Mouse (Mus musculus) neural tube, embryonic 11.5 days (tissue): ENCODE results near the gene Grm8. TPM values are rescaled to one million over a fixed set of nuclear protein-coding genes. Genes with fewer than 3 reads are reported as not detected.

Experiments used
- ATAC-seq: fragments of 200-750 bp; cut with Nextera tagmentation; 2 replicates; pipeline ENCODE4 v1.8.0; 2017; ENCODE audit warnings: moderate number of reproducible peaks, mild to moderate bottlenecking, moderate TSS enrichment, moderate library complexity; ENCODE audit not compliant: insufficient read depth, low FRiP score, low TSS enrichment
- DNase-seq: peaks from one replicate; pipeline ENCODE4 v3.0.0-alpha.2; 2015; ENCODE audit warnings: low spot score
- H3K27ac ChIP-seq: fragments of 300-500 bp; sonication (generic); 2 replicates; pipeline ENCODE4 v1.5.1; 2014; ENCODE audit warnings: low read depth, mild to moderate bottlenecking, low read length
- H3K27me3 ChIP-seq: fragments of 300-500 bp; sonication (generic); 2 replicates; pipeline ENCODE4 v1.6.1; 2014; ENCODE audit warnings: mild to moderate bottlenecking, low read length, mixed read lengths; ENCODE audit not compliant: control insufficient read depth, insufficient read depth
- H3K36me3 ChIP-seq: fragments of 300-500 bp; sonication (generic); 2 replicates; pipeline ENCODE4 v1.6.1; 2014; ENCODE audit warnings: mild to moderate bottlenecking, low read length, moderate library complexity, mixed read lengths; ENCODE audit not compliant: control insufficient read depth, insufficient read depth
- H3K4me1 ChIP-seq: fragments of 300-500 bp; sonication (generic); 2 replicates; pipeline ENCODE4 v1.6.1; 2014; ENCODE audit warnings: low read length, mixed read lengths; ENCODE audit not compliant: control insufficient read depth, insufficient read depth
- H3K4me2 ChIP-seq: fragments of 300-500 bp; sonication (generic); 2 replicates; pipeline ENCODE4 v1.6.1; 2014; ENCODE audit warnings: low read depth, mild to moderate bottlenecking, moderate library complexity
- H3K4me3 ChIP-seq: fragments of 300-500 bp; sonication (generic); 2 replicates; pipeline ENCODE4 v1.5.1; 2014; ENCODE audit warnings: low read depth, low read length
- H3K9ac ChIP-seq: fragments of 300-500 bp; sonication (generic); 2 replicates; pipeline ENCODE4 v1.6.1; 2014; ENCODE audit warnings: mild to moderate bottlenecking, low read length
- H3K9me3 ChIP-seq: fragments of 300-500 bp; sonication (generic); 2 replicates; pipeline ENCODE4 v1.6.1; 2016; ENCODE audit warnings: low read length; ENCODE audit not compliant: control insufficient read depth
- WGBS: fragments of 180-500 bp; shearing (Covaris S2); extraction: QIAGEN DNeasy Blood & Tissue Kit; methylation state at CpG from one replicate; pipeline ENCODE4 v1.1.7; 2014; 5-methylcytosine and 5-hydroxymethylcytosine counted together
- polyA plus RNA-seq: library from polyadenylated mRNA; unstranded; fragments of >200 nt; fragmentation: Nextera tagmentation; extraction: Ambion mirVana; gene quantifications from 2 replicates; pipeline ENCODE4 v1.2.1, GENCODE M21; 2014

The Grm8 gene
- polyA plus RNA-seq, 1 experiment from 2014 or later: 1.1 TPM

GRCm38 (mm10) chr6:27997250-27997649 lies 137.7 kb downstream of the Grm8 start:
- no peak overlapping the region for H3K4me2 ChIP-seq
- no peaks in the 10 kb centered on the region for H3K4me1 ChIP-seq
- H3K27me3 ChIP-seq: no peaks in the 10 kb centered on the region
- no peak for ATAC-seq
- no peaks in the 10 kb centered on the region for H3K36me3 ChIP-seq
- DNase-seq: no peak
- 92% methylated on average over 2 of the region's 2 CpGs for WGBS
- no peak overlapping the region for H3K27ac ChIP-seq
- H3K9me3 ChIP-seq: no peaks in the 10 kb centered on the region
- H3K4me3 ChIP-seq: no peak overlapping the region
- no peak overlapping the region for H3K9ac ChIP-seq

GRCm38 (mm10) chr6:27991241-27991640 lies 143.7 kb downstream of the Grm8 start:
- Histone ChIP-seq H3K4me2 (no peak overlapping the region), H3K36me3 (no peaks in the 10 kb centered on the region), H3K9me3 (no peaks in the 10 kb centered on the region), H3K27me3 (no peaks in the 10 kb centered on the region), H3K4me1 (no peaks in the 10 kb centered on the region), H3K4me3 (no peak overlapping the region), H3K9ac (no peak overlapping the region), H3K27ac (no peak overlapping the region)
- no peak for DNase-seq
- ATAC-seq: no peak
- WGBS: 76% methylated on average over 4 of the region's 4 CpGs

GRCm38 (mm10) chr6:27982598-27982997 lies 152.4 kb downstream of the Grm8 start:
- H3K36me3 ChIP-seq: no peaks in the 10 kb centered on the region
- ATAC-seq: no peak
- H3K4me1 ChIP-seq: no peaks in the 10 kb centered on the region
- H3K27me3 ChIP-seq: no peaks in the 10 kb centered on the region
- no peaks in the 10 kb centered on the region for H3K9me3 ChIP-seq
- 90% methylated on average over 3 of the region's 3 CpGs for WGBS
- H3K27ac ChIP-seq: no peak overlapping the region
- DNase-seq: no peak
- no peak overlapping the region for H3K4me2 ChIP-seq
- no peak overlapping the region for H3K9ac ChIP-seq
- no peak overlapping the region for H3K4me3 ChIP-seq

DNA sequence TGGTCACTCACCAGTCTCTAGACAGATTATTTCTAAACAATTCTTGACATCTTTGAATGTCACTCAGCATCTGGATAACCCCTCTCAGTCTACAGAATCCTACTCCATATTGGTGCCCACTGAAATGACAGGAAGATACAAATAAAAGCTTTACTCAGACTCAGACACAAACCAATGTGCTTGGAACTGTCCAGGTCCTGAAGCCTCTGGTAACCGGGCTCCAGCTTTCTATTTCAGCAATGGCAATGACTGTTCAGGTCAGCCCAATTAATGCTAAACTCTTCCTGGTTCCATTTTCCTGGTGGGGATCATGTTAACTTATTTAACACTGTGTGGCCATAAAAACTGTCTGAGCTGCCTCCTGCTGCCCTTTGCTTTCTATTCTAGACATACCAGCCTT lies 153.0 kb downstream of the Grm8 start:
- ATAC-seq: no peak
- Histone ChIP-seq H3K27me3 (no peaks in the 10 kb centered on the region), H3K27ac (no peak overlapping the region), H3K9ac (no peak overlapping the region), H3K4me3 (no peak overlapping the region), H3K36me3 (no peaks in the 10 kb centered on the region), H3K4me2 (no peak overlapping the region), H3K9me3 (no peaks in the 10 kb centered on the region), H3K4me1 (no peaks in the 10 kb centered on the region)
- WGBS: 38% methylated on average over 1 of the region's 1 CpGs
- DNase-seq: no peak

GRCm38 (mm10) chr6:27977361-27977760 lies 157.6 kb downstream of the Grm8 start:
- H3K4me1 ChIP-seq: no peaks in the 10 kb centered on the region
- H3K9me3 ChIP-seq: no peaks in the 10 kb centered on the region
- no peak overlapping the region for H3K27ac ChIP-seq
- DNase-seq: no peak
- no peaks in the 10 kb centered on the region for H3K27me3 ChIP-seq
- no peak overlapping the region for H3K4me2 ChIP-seq
- no peaks in the 10 kb centered on the region for H3K36me3 ChIP-seq
- no peak overlapping the region for H3K9ac ChIP-seq
- 94% methylated on average over 5 of the region's 5 CpGs for WGBS
- no peak for ATAC-seq
- no peak overlapping the region for H3K4me3 ChIP-seq

DNA sequence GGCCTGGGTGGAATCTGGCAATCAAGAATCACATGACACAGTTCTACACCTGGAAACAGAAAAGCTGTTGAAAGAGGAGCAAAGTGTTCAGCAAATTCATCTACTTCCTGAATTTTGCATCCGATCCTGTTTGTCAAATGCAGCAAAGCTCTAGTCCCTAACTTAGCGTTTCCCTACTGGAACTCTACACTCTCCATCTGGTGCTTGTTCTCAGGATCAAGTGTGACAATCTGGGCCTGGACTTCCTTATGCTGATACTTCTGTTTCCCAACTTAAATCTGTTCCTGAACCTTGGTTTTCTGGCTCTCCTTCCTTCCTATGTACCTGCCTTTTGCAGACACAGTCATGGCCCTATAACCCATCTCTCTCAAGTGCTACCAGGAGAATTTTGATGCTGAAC lies 166.1 kb downstream of the Grm8 start:
- no peaks in the 10 kb centered on the region for H3K27me3 ChIP-seq
- DNase-seq (no peak), ATAC-seq (no peak)
- WGBS: 92% methylated on average over 2 of the region's 2 CpGs
- no peaks in the 10 kb centered on the region for H3K36me3 ChIP-seq
- no peaks in the 10 kb centered on the region for H3K4me1 ChIP-seq
- H3K9me3 ChIP-seq: no peaks in the 10 kb centered on the region
- H3K9ac ChIP-seq: no peak overlapping the region
- no peak overlapping the region for H3K4me2 ChIP-seq
- H3K4me3 ChIP-seq: no peak overlapping the region
- no peak overlapping the region for H3K27ac ChIP-seq

- no peak overlapping the region for H3K4me2 ChIP-seq
- H3K4me1 ChIP-seq: no peaks in the 10 kb centered on the region
- H3K9ac ChIP-seq: no peak overlapping the region
- DNase-seq (no peak), ATAC-seq (no peak)
- no peak overlapping the region for H3K27ac ChIP-seq
- no peaks in the 10 kb centered on the region for H3K27me3 ChIP-seq
- H3K4me3 ChIP-seq: no peak overlapping the region
- 89% methylated on average over 3 of the region's 3 CpGs for WGBS
- no peaks in the 10 kb centered on the region for H3K36me3 ChIP-seq
- no peaks in the 10 kb centered on the region for H3K9me3 ChIP-seq
Measured at GRCm38 (mm10) chr6:27967037-27967436, 167.9 kb downstream of the Grm8 start.

DNA sequence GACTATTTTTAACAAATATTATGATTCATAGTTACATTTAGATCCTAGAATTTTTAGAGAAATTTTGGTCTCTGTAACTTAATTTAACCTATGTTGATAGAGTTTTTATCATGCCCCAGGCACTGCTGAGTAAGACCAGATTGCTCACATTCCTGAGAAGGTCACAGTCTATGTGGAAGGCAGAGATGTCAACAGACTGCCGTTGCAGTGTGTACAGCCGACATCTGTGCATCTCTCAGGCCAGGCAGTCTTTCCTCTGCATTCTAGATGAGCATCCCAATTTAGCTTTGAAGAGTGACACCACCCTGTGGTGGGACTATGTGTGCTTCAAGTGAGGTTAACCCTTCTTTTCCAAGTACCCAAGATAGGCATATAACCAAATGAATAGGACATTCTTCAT lies 169.7 kb downstream of the Grm8 start:
- WGBS: 56% methylated on average over 2 of the region's 2 CpGs
- ATAC-seq: no peak
- DNase-seq: no peak

GRCm38 (mm10) chr6:27963887-27964286 lies 171.1 kb downstream of the Grm8 start:
- no peak overlapping the region for H3K4me3 ChIP-seq
- no peak overlapping the region for H3K9ac ChIP-seq
- H3K9me3 ChIP-seq: no peaks in the 10 kb centered on the region
- no peak for DNase-seq
- H3K4me1 ChIP-seq: no peaks in the 10 kb centered on the region
- no peak overlapping the region for H3K4me2 ChIP-seq
- 90% methylated on average over 1 of the region's 1 CpGs for WGBS
- H3K27me3 ChIP-seq: no peaks in the 10 kb centered on the region
- ATAC-seq: no peak
- H3K27ac ChIP-seq: no peak overlapping the region
- no peaks in the 10 kb centered on the region for H3K36me3 ChIP-seq

More for the DNA sequence above, 169.7 kb downstream of the Grm8 start:
- H3K36me3 ChIP-seq: no peaks in the 10 kb centered on the region
- H3K4me1 ChIP-seq: no peaks in the 10 kb centered on the region
- H3K9me3 ChIP-seq: no peaks in the 10 kb centered on the region
- H3K27me3 ChIP-seq: no peaks in the 10 kb centered on the region
- H3K9ac ChIP-seq: no peak overlapping the region
- no peak overlapping the region for H3K4me2 ChIP-seq
- no peak overlapping the region for H3K4me3 ChIP-seq
- no peak overlapping the region for H3K27ac ChIP-seq
